Mouse (Mus musculus) neural tube, embryonic 13.5 days (tissue): ENCODE measurements at regions not wholly inside any gene's neighbourhood (a gene's known extent, or its start where the extent isn't known, plus 50 kb on each side); places are given as distances from the start of the nearest gene placed in this dataset.

ENCODE experiments used
- ATAC-seq: fragments of 200-750 bp; cut with Nextera tagmentation; 2 replicates; pipeline ENCODE4 v1.8.0; 2017; ENCODE audit warnings: low read depth, mild to moderate bottlenecking, moderate TSS enrichment, moderate library complexity
- H3K27ac ChIP-seq: fragments of 300-500 bp; sonication (generic); replicated peaks from 2 replicates; pipeline ENCODE4 v1.5.1; 2015; ENCODE audit warnings: moderate library complexity, mild to moderate bottlenecking, inconsistent platforms
- H3K27me3 ChIP-seq: fragments of 300-500 bp; sonication (generic); 2 replicates; pipeline ENCODE4 v1.6.1; 2015; ENCODE audit warnings: mild to moderate bottlenecking, inconsistent platforms
- H3K36me3 ChIP-seq: fragments of 300-500 bp; sonication (generic); 2 replicates; pipeline ENCODE4 v1.6.1; 2015; ENCODE audit warnings: mild to moderate bottlenecking, inconsistent platforms
- H3K4me1 ChIP-seq: fragments of 300-500 bp; sonication (generic); replicated peaks from 2 replicates; pipeline ENCODE4 v1.6.1; 2015; ENCODE audit warnings: inconsistent platforms
- H3K4me2 ChIP-seq: fragments of 300-500 bp; sonication (generic); 2 replicates; pipeline ENCODE4 v1.6.1; 2015; ENCODE audit warnings: inconsistent platforms, mild to moderate bottlenecking, moderate library complexity
- H3K4me3 ChIP-seq: fragments of 300-500 bp; sonication (generic); 2 replicates; pipeline ENCODE4 v1.5.1; 2015; ENCODE audit warnings: mild to moderate bottlenecking, inconsistent platforms
- H3K9ac ChIP-seq: fragments of 300-500 bp; sonication (generic); 2 replicates; pipeline ENCODE4 v1.6.1; 2015; ENCODE audit warnings: moderate library complexity, mild to moderate bottlenecking, inconsistent platforms
- H3K9me3 ChIP-seq: fragments of 300-500 bp; sonication (generic); 2 replicates; pipeline ENCODE4 v1.6.1; 2016; ENCODE audit warnings: inconsistent platforms
- WGBS: fragments of 180-500 bp; shearing (Covaris S2); methylation state at CpG from one replicate; pipeline ENCODE4 v1.1.7; 2015; 5-methylcytosine and 5-hydroxymethylcytosine counted together

DNA sequence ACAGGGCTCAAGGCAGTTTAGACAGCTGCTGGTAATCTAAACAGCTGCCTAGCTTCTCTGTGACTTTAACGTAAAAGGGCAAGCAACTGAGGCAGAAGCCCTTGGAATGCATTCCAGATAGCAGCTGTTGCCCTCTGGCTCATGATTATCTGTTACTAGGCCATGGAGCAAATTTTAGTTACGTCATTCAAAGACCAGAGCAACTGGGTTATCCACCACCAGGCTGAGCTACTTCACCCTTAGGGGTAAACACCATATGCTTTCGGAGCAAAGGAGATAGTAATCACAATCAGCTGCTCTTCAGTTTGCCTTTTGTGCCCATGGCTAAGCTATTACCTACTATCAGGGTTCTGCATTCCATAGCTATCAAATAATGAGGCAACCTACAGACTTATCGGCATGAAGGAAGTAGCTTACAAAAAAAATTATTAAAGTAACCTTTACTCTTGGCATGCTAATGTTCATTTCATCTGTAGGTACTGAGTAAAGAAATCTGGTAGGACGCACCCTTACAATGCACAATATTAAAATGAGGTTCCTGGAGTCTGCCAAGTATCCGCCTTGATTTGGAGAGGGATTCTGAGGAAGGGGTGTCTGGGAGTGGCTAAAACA is 212.2 kb downstream of the Car2 start:
- Histone ChIP-seq H3K9ac (no peak overlapping the region), H3K27me3 (no peaks in the 10 kb centered on the region), H3K27ac (no peak overlapping the region), H3K36me3 (no peaks in the 10 kb centered on the region), H3K4me2 (no peak overlapping the region), H3K9me3 (no peaks in the 10 kb centered on the region), H3K4me3 (no peak overlapping the region), H3K4me1 (no peaks in the 10 kb centered on the region)
- no peak for ATAC-seq
- 82% methylated on average over 6 of the region's 6 CpGs for WGBS

DNA sequence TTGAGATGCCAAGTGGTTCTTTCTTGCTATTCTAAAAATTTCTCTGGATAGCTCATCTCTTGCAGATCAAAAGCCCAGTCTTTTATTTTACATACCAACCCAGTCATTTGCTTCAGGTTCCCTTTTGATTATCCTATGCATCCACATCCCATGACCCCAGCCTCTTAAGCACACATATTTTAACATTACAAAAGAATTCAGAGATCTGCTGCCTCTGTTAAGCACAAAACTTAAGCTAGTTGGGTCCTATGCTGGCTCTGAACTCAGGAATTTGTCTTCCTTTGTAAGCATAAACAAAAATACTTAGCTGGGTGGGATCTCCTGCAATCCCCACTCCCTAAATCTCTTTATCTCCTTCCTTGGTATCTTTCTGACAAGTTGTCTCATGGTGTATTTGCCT is 212.9 kb downstream of the Car2 start:
- Histone ChIP-seq H3K4me1 (no peaks in the 10 kb centered on the region), H3K4me3 (no peak overlapping the region), H3K36me3 (no peaks in the 10 kb centered on the region), H3K4me2 (no peak overlapping the region), H3K9ac (no peak overlapping the region), H3K27ac (no peak overlapping the region), H3K9me3 (no peaks in the 10 kb centered on the region), H3K27me3 (no peaks in the 10 kb centered on the region)
- no peak for ATAC-seq

DNA sequence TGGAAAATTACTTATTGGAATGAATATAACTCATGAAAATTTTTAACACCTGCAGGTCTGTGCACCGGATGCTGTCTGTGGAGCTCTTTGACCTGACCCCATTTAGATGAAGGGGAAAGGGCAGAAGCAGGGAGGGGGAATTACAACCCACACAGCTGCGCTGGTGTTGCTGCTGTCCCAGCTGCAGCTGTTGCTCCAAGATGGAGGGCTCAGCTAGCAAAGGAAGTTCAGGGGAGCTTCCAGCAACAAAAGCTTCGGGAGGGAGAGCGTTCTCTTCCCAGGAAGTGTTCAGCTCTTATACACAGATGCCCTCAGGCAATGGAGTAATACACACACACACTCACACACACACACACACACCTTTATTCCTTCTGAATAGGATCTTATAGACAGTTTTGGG is 219.6 kb downstream of the Car2 start:
- 55% methylated on average over 4 of the region's 4 CpGs for WGBS
- no peaks in the 10 kb centered on the region for H3K27me3 ChIP-seq
- H3K36me3 ChIP-seq, result no peaks in the 10 kb centered on the region
- H3K4me2 ChIP-seq, result no peak overlapping the region
- ATAC-seq, result no peak
- no peaks in the 10 kb centered on the region for H3K4me1 ChIP-seq
- no peaks in the 10 kb centered on the region for H3K9me3 ChIP-seq
- H3K27ac ChIP-seq, result no peak overlapping the region
- H3K4me3 ChIP-seq, result no peak overlapping the region
- H3K9ac ChIP-seq, result no peak overlapping the region

DNA sequence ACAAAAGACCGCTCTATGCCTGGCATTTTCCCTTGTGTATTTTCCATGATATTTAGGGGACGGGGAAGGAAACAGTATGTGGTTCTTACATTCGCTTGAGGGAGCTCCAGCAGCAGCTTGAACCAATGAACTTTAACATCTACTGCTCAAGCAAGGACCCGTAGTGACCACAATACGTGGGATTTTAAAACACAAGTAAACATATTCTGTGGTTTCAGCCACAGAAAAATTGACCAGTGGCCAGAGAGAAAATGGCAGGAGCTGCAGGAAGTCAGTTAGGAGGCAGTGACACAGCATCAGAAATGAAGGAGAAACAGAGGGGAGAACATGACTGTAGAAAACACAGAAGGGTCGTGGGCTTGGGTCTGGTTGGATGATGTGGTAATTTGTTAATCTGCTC is 220.2 kb downstream of the Car2 start:
- no peak overlapping the region for H3K4me3 ChIP-seq
- no peak for ATAC-seq
- H3K9me3 ChIP-seq, result no peaks in the 10 kb centered on the region
- H3K27ac ChIP-seq, result no peak overlapping the region
- H3K27me3 ChIP-seq, result no peaks in the 10 kb centered on the region
- H3K4me1 ChIP-seq, result no peaks in the 10 kb centered on the region
- H3K9ac ChIP-seq, result no peak overlapping the region
- H3K36me3 ChIP-seq, result no peaks in the 10 kb centered on the region
- H3K4me2 ChIP-seq, result no peak overlapping the region
- 89% methylated on average over 6 of the region's 6 CpGs for WGBS

DNA sequence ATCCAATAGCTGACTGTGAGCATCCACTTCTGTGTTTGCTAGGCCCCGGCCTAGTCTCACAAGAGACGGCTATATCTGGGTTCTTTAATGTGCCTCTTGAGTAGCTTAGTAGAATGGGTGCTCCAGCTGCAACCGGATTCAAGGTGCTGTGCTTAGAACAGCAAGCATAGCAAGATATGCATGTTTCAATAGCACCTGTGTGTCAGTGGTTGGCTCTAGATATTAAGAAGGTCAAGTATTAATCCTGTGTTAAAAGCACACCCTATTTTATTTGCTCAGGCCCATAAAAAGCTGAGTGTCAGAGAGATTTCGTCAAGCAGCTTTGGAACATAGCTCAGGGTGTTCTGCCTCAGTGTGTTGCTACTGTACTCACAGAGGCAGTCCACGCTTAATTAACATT is 221.2 kb downstream of the Car2 start:
- no peak overlapping the region for H3K4me3 ChIP-seq
- no peak overlapping the region for H3K9ac ChIP-seq
- H3K27ac ChIP-seq, result no peak overlapping the region
- no peaks in the 10 kb centered on the region for H3K9me3 ChIP-seq
- H3K4me1 ChIP-seq, result no peaks in the 10 kb centered on the region
- ATAC-seq, result no peak
- WGBS, result 88% methylated on average over 5 of the region's 5 CpGs
- no peak overlapping the region for H3K4me2 ChIP-seq
- H3K27me3 ChIP-seq, result no peaks in the 10 kb centered on the region
- no peaks in the 10 kb centered on the region for H3K36me3 ChIP-seq

DNA sequence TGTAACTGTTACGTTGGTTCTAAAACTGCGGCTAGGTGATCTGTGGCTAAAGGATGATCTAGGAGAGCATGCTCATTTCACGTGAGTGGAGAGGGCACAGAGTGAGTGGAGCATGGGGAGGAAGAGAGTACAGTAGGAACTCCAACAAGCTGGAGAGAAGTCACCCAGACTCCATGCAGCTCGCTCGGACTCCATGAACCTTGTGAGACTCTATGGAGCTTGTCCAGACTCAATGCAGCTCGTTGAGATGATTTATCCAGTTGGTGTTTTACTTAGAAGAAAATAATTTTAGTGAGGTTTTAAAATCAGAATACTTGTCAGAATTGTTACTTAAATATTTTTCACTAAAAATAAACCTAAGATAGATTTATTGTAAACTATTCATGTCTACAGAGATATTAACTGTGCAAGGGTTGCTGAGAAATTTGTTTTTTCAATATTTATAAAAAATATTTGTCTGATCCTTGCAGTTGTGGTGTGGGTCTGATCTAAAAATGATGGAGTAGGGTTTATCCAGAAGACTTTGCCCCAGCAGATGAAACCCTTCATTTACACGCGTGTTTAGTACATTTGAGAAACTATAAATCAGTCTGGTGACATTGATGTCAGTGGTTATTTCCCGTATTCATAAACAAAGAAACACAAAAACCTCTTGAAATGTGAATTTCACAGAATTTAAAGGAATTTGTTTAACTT is 222.3 kb downstream of the Car2 start:
- H3K9me3 ChIP-seq, result no peaks in the 10 kb centered on the region
- H3K9ac ChIP-seq, result no peak overlapping the region
- no peak overlapping the region for H3K4me3 ChIP-seq
- H3K4me1 ChIP-seq, result no peaks in the 10 kb centered on the region
- H3K36me3 ChIP-seq, result no peaks in the 10 kb centered on the region
- H3K4me2 ChIP-seq, result no peak overlapping the region
- no peak for ATAC-seq
- H3K27ac ChIP-seq, result no peak overlapping the region
- no peaks in the 10 kb centered on the region for H3K27me3 ChIP-seq
- 88% methylated on average over 9 of the region's 9 CpGs for WGBS

DNA sequence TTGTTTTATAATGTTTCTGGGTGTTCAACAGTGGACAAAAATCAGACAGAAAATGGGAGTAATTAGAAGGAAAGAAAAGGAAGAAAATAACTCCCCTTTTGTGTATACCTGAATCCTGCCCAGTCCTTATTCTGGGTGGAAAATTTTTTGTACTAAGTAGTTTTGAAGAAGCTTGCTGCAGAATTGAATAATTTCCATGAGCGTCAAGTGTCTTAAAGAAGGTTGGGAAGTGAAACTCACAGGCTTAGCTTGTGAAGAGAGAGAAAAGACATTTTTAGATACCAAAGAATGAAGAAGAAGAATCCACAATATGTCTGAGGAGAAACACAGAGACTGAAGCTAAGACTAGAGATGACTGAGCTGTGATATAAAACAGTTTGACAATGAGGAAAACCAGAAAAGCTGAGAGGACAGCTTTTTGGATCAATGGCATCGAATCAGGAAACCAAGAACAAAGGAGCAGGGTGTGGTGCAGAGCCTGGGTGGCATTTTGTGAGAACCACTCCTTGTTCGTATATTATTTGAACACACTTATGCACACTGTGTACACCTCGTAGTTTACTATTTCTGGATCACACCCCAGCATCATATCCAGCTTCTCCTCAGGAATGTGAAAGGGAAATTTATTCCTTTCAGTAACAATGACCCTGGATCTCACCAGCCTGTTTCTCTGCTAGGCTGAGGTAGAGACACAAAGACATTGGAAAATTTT is 221.9 kb downstream of the Gm9733 start:
- Histone ChIP-seq H3K4me3 (no peak overlapping the region), H3K4me1 (no peaks in the 10 kb centered on the region), H3K27ac (no peak overlapping the region), H3K4me2 (no peak overlapping the region), H3K27me3 (no peaks in the 10 kb centered on the region), H3K36me3 (no peaks in the 10 kb centered on the region), H3K9me3 (no peaks in the 10 kb centered on the region), H3K9ac (no peak overlapping the region)
- WGBS, result 69% methylated on average over 4 of the region's 4 CpGs
- no peak for ATAC-seq

DNA sequence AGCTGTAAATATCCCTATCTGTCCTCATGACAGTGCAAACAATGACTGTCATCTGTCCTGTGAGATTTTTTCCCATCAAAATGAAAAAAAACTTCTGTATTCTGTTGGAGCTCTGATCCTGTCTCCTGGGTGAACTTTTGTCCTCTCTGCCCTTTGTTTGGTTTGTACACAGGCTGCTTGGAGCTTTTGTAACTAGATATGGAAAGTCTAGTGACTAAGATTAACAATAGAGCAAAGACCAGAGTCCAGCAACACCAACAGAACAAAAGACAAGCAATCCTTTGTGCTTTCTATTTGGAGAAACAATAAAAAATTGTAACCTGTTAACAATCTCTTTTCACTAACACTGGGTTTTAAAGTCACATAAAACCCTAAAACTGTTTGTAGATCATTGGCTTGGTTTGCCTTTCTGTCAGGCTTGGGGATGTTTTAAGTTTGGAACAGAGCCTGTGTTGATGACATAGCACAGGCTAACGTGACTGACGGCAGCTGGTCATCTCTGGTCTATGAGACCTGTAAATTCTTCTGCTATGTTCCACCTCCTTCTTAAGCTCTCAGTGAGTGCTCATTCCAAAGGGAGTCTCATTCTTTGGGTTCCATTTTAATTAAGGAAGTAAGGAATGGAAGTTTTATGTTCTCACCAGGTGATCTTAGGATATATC is 219.8 kb downstream of the Gm9733 start:
- WGBS, result 21% methylated on average over 2 of the region's 2 CpGs
- no peak for ATAC-seq
- Histone ChIP-seq H3K4me3 (no peak overlapping the region), H3K4me1 (no peaks in the 10 kb centered on the region), H3K9me3 (no peaks in the 10 kb centered on the region), H3K36me3 (no peaks in the 10 kb centered on the region), H3K4me2 (no peak overlapping the region), H3K9ac (no peak overlapping the region), H3K27me3 (no peaks in the 10 kb centered on the region), H3K27ac (no peak overlapping the region)

DNA sequence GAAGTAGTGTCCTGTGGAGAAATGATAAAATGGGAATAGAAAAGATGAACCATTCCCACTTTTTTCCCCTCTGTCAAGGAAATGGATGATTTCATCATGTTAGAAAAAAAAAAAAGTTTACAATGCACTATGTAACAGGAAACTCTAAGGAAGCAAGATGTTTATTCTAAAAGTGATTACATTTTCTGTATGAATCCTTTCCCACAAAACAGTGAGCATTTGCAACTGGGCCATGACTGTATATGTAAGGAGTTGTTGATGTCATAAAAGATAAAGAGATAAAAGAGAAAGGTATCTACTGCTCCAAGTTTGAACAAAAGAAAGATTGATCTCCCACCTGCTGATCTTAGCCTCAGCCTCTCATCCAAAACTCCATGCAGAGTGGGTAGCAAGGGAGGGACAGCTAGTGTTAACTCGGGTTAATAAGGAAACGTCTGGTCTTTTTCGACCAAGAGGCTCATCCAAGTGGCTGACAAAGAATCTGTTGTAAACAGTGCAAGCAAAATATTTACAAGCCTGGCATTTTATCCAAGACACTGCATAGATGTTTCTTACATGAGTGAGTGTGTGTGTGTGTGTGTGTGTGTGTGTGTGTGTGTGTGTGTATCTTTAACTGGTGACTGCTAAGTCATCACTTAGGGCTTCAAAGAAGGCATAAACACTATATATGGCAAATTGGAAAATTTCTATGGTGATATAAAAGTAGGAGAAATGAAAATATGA is 213.3 kb downstream of the Gm9733 start:
- Histone ChIP-seq H3K9me3 (no peaks in the 10 kb centered on the region), H3K27ac (no peak overlapping the region), H3K4me1 (no peaks in the 10 kb centered on the region), H3K4me3 (no peak overlapping the region), H3K36me3 (no peaks in the 10 kb centered on the region), H3K4me2 (no peak overlapping the region), H3K9ac (no peak overlapping the region), H3K27me3 (no peaks in the 10 kb centered on the region)
- no peak for ATAC-seq
- 38% methylated on average over 3 of the region's 3 CpGs for WGBS

DNA sequence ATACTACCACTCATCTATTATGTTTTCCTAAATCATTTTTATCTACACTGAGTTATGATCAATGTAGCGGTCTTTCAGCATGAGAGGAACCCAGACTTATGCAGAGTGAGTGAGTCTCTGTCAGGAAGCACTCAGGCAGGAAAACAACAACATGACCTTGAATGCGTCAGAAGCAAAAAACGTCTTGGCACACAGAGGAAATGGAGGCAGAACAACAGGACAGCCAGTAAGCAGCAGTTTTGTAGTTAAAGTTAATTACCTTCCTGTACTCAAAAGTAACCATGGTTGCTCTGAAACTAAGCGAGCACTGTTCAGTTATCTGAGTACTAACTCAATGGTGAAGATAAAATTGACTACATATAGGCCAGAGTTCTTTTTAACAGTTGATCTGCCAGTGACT is 205.4 kb downstream of the Gm9733 start:
- ATAC-seq, result no peak
- Histone ChIP-seq H3K4me1 (no peaks in the 10 kb centered on the region), H3K4me3 (no peak overlapping the region), H3K27ac (no peak overlapping the region), H3K4me2 (no peak overlapping the region), H3K9ac (no peak overlapping the region), H3K36me3 (no peaks in the 10 kb centered on the region), H3K9me3 (no peaks in the 10 kb centered on the region), H3K27me3 (no peaks in the 10 kb centered on the region)
- 75% methylated on average over 4 of the region's 4 CpGs for WGBS

DNA sequence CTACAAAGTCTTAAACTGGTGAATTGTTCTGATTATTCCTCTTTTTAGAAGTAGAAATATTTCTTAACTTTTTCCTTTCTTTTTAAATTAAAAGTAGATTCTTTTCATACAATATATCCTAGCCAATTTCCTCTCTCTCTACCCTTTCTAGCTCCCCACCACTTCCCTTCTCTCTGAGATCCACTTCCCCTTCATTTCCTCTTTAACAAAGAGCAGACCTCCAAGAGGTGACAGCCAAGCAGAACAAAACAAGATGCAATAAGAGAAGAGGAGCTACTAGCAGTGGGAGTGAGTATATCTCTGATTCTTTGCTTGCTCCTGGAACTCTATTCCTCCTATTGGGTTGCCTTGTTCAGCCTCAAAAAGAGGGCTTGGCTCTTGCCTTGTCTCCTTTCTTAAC is 203.7 kb downstream of the Gm9733 start:
- Histone ChIP-seq H3K27me3 (no peaks in the 10 kb centered on the region), H3K4me1 (no peaks in the 10 kb centered on the region), H3K36me3 (no peaks in the 10 kb centered on the region), H3K4me2 (no peak overlapping the region), H3K9ac (no peak overlapping the region), H3K4me3 (no peak overlapping the region), H3K27ac (no peak overlapping the region), H3K9me3 (no peaks in the 10 kb centered on the region)
- no peak for ATAC-seq

DNA sequence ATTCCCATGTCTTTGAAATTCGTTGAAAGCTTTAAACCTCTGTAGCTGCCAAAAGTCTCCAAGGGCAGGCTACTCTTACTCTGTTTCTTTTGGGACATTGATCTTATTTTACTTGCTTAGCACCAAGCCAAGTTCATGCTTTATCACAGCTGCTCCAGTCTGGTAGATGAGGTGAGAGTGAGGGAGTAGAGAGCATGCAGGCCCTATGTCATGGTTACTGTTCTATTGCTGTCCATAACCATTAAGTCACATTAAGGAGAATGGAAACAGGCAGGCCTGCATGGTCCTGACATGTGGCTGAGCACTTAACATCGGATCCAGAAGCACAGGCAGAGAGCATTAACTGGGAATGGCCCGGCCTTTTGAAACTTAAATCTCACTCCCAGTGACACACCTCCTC is 203.1 kb downstream of the Gm9733 start:
- Histone ChIP-seq H3K4me3 (no peak overlapping the region), H3K9me3 (no peaks in the 10 kb centered on the region), H3K27ac (no peak overlapping the region), H3K4me1 (no peaks in the 10 kb centered on the region), H3K9ac (no peak overlapping the region), H3K36me3 (no peaks in the 10 kb centered on the region), H3K4me2 (no peak overlapping the region), H3K27me3 (no peaks in the 10 kb centered on the region)
- no peak for ATAC-seq
- 82% methylated on average over 3 of the region's 3 CpGs for WGBS
